Comparison of ENCODE assay signal across 8 mouse cellular contexts in genomic region chr19:7422656-7423027, GRCm38 (mm10). TPM values are rescaled to one million over a fixed set of nuclear protein-coding genes. Genes with fewer than 3 reads are reported as not detected.
DNase-seq lines count a peak whose midpoint lies in the region; ATAC-seq and TF ChIP-seq lines count a peak whose summit lies in the region.

No protein-coding gene starts in this region.

- H3K4me1 ChIP-seq in forebrain, embryonic 10.5 days: peaks cover 66% of the 10 kb centered on the region
- H3K4me1 ChIP-seq in intestine, postnatal 0 days (replicated peaks; ENCODE audit: control insufficient read depth, insufficient read depth, low read length): peaks cover 17% of the 10 kb centered on the region; the same call in 1 of the 2 replicates
- H3K4me1 ChIP-seq in neural tube, embryonic 14.5 days (ENCODE audit: control insufficient read depth, insufficient read depth, low read length): peaks cover 69% of the 10 kb centered on the region

- H3K27me3 ChIP-seq in forebrain, embryonic 10.5 days (ENCODE audit: poor library complexity, severe bottlenecking): peaks cover 46% of the 10 kb centered on the region
- H3K27me3 ChIP-seq in intestine, postnatal 0 days (replicated peaks; ENCODE audit: control insufficient read depth, insufficient read depth, low read length): no peaks in the 10 kb centered on the region
- H3K27me3 ChIP-seq in neural tube, embryonic 14.5 days (ENCODE audit: control insufficient read depth, insufficient read depth, low read length): no peaks in the 10 kb centered on the region

- intact Hi-C loops in left cerebral cortex, adult 2 months (cut with DNase I): no loop called here
- intact Hi-C loops in left cerebral cortex, postnatal 4 days (cut with DNase I): no loop called here

- peak overlapping the region; percentile 42 for H3K27ac ChIP-seq in left cerebral cortex, adult 2 months
- H3K27ac ChIP-seq in forebrain, embryonic 10.5 days: peak overlapping the region; percentile 80
- 0 out of 2 replicates have a peak overlapping the region, but pooled peaks have one; percentile 35 for H3K27ac ChIP-seq in intestine, postnatal 0 days (ENCODE audit: low read depth, low read length)
- H3K27ac ChIP-seq in neural tube, embryonic 14.5 days (ENCODE audit: low read depth, low read length): peak overlapping the region; percentile 88

- no peak for ATAC-seq in intestine, postnatal 0 days
- peak; percentile 2; the same call in 1 of the 2 replicates for ATAC-seq in neural tube, embryonic 14.5 days (ENCODE audit: low read depth)

- peak overlapping the region; percentile 30 for H3K4me3 ChIP-seq in left cerebral cortex, adult 2 months
- H3K4me3 ChIP-seq in forebrain, embryonic 10.5 days: peak overlapping the region; percentile 42
- 0 out of 2 replicates have a peak overlapping the region, but pooled peaks have one; percentile 7 for H3K4me3 ChIP-seq in intestine, postnatal 0 days (ENCODE audit: low read depth, low read length)
- H3K4me3 ChIP-seq in neural tube, embryonic 14.5 days (ENCODE audit: low read depth, low read length): peak overlapping the region; percentile 39

- DNase-seq in left cerebral cortex, adult 2 months (ENCODE audit: extremely low spot score in 1 of 2, low spot score in 2 of 2): peak in 1 of 2 experiments; percentile 50
- DNase-seq in left cerebral cortex, adult 9 months (ENCODE audit: low spot score in 2 of 2): no peak
- peak; percentile 35 for DNase-seq in forebrain, embryonic 10.5 days (ENCODE audit: extremely low spot score, low spot score)
- no peak for DNase-seq in ovary, postnatal 10 days (ENCODE audit: low spot score)
- DNase-seq in MN1 (ENCODE audit: low spot score): no peak
- no peak for DNase-seq in left cerebral cortex, postnatal 4 days

- peaks cover 84% of the 10 kb centered on the region for H3K36me3 ChIP-seq in forebrain, embryonic 10.5 days (replicated peaks)
- H3K36me3 ChIP-seq in intestine, postnatal 0 days (ENCODE audit: control insufficient read depth, insufficient read depth): peaks cover 34% of the 10 kb centered on the region
- H3K36me3 ChIP-seq in neural tube, embryonic 14.5 days (ENCODE audit: control insufficient read depth, insufficient read depth, low read length): peaks cover 38% of the 10 kb centered on the region

- no peaks in the 10 kb centered on the region for H3K9me3 ChIP-seq in forebrain, embryonic 10.5 days
- no peaks in the 10 kb centered on the region for H3K9me3 ChIP-seq in intestine, postnatal 0 days (ENCODE audit: control insufficient read depth)
- H3K9me3 ChIP-seq in neural tube, embryonic 14.5 days (ENCODE audit: control insufficient read depth, low read length): no peaks in the 10 kb centered on the region

- TF ChIP-seq CTCF in left cerebral cortex, adult 2 months (IDR thresholded peaks at IDR 0.05): no peak
- TF ChIP-seq CTCF in intestine, postnatal 0 days (IDR thresholded peaks at IDR 0.05; ENCODE audit: low read depth): no peak

- peak overlapping the region; percentile 60 for H3K4me2 ChIP-seq in intestine, postnatal 0 days (replicated peaks; ENCODE audit: low read depth)
- peak overlapping the region; percentile 91 for H3K4me2 ChIP-seq in neural tube, embryonic 14.5 days (ENCODE audit: low read depth, low read length)

- H3K9ac ChIP-seq in intestine, postnatal 0 days (ENCODE audit: low read depth, low read length): no peak overlapping the region
- H3K9ac ChIP-seq in neural tube, embryonic 14.5 days (replicated peaks; ENCODE audit: low read depth, low read length): peak overlapping the region; percentile 73

- 9% methylated on average over 35 of the region's 35 CpGs for WGBS in forebrain, embryonic 10.5 days
- WGBS in intestine, postnatal 0 days: 48% methylated on average over 35 of the region's 35 CpGs
- 3% methylated on average over 21 of the region's 35 CpGs for WGBS in neural tube, embryonic 14.5 days

RNA-seq across cellular contexts. Expression of gene 2700081O15Rik, which starts 5.2 kb away (rescaled TPM):
- total RNA-seq in left cerebral cortex, adult 2 months (2021): 10 to 100 TPM; 32.1 to 34.1 TPM
- 5.2 TPM in 2 replicates for polyA plus RNA-seq in forebrain, embryonic 10.5 days (2016; fragmentation: Nextera tagmentation; extraction: Ambion mirVana)
- polyA plus RNA-seq in intestine, postnatal 0 days (2015; fragmentation: Nextera tagmentation; extraction: Ambion mirVana): 2.7 and 2.9 TPM in 2 replicates
- polyA plus RNA-seq in neural tube, embryonic 14.5 days (2014; fragmentation: Nextera tagmentation; extraction: Ambion mirVana): 17.0 and 17.2 TPM in 2 replicates
- total RNA-seq in left cerebral cortex, postnatal 4 days (2021): 100 to 1,000 TPM; 145 to 166 TPM

RNA-seq across cellular contexts. Expression of gene Spindoc, which starts 39.8 kb away (rescaled TPM):
- 10 to 100 TPM; 27.9 to 28.0 TPM for total RNA-seq in left cerebral cortex, adult 2 months (2021)
- polyA plus RNA-seq in forebrain, embryonic 10.5 days (2016; fragmentation: Nextera tagmentation; extraction: Ambion mirVana): 44.5 and 45.0 TPM in 2 replicates
- 11.3 and 12.2 TPM in 2 replicates for polyA plus RNA-seq in intestine, postnatal 0 days (2015; fragmentation: Nextera tagmentation; extraction: Ambion mirVana)
- polyA plus RNA-seq in neural tube, embryonic 14.5 days (2014; fragmentation: Nextera tagmentation; extraction: Ambion mirVana): 15.8 and 22.6 TPM in 2 replicates
- total RNA-seq in left cerebral cortex, postnatal 4 days (2021): 10 to 100 TPM; 38.9 to 43.9 TPM

Comparison
In these comparisons a context has a peak if more than half of its experiments do, and no peak if none do; other contexts are left out.
1. H3K27ac ChIP-seq: peak in every context shown above with its lines; median percentile 88 in neural tube, embryonic 14.5 days; 80 in forebrain, embryonic 10.5 days; 42 in left cerebral cortex, adult 2 months; 35 in intestine, postnatal 0 days.